Mouse (Mus musculus) stomach, embryonic 14.5 days (tissue): ENCODE data around the gene Mr1. TPM values are rescaled to one million over a fixed set of nuclear protein-coding genes. Genes with fewer than 3 reads are reported as not detected.

Source experiments
- ATAC-seq: fragments of 200-750 bp; cut with Nextera tagmentation; 2 replicates; pipeline ENCODE4 v1.8.0; 2017; ENCODE audit warnings: low read depth, moderate TSS enrichment; ENCODE audit not compliant: insufficient number of reproducible peaks, insufficient read depth, low FRiP score
- H3K27ac ChIP-seq: fragments of 300-500 bp; sonication (generic); 2 replicates; pipeline ENCODE4 v1.5.1; 2014; ENCODE audit warnings: mild to moderate bottlenecking, low read length, moderate library complexity, mixed read lengths
- H3K27me3 ChIP-seq: fragments of 300-500 bp; sonication (generic); 2 replicates; pipeline ENCODE4 v1.6.1; 2014; ENCODE audit warnings: low read length, control low read depth, mixed read lengths; ENCODE audit not compliant: control insufficient read depth, insufficient read depth
- H3K36me3 ChIP-seq: fragments of 300-500 bp; sonication (generic); 2 replicates; pipeline ENCODE4 v1.6.1; 2014; ENCODE audit warnings: mild to moderate bottlenecking, control low read depth, low read length, moderate library complexity, mixed read lengths; ENCODE audit not compliant: control insufficient read depth, insufficient read depth
- H3K4me1 ChIP-seq: fragments of 300-500 bp; sonication (generic); 2 replicates; pipeline ENCODE4 v1.6.1; 2014; ENCODE audit warnings: low read length, control low read depth, mixed read lengths; ENCODE audit not compliant: control insufficient read depth, insufficient read depth
- H3K4me2 ChIP-seq: fragments of 300-500 bp; sonication (generic); replicated peaks from 2 replicates; pipeline ENCODE4 v1.6.1; 2014; ENCODE audit warnings: low read depth, low read length, control low read depth
- H3K4me3 ChIP-seq: fragments of 300-500 bp; sonication (generic); 2 replicates; pipeline ENCODE4 v1.5.1; 2014; ENCODE audit warnings: low read depth, low read length, control low read depth
- H3K9ac ChIP-seq: fragments of 300-500 bp; sonication (generic); replicated peaks from 2 replicates; pipeline ENCODE4 v1.6.1; 2014; ENCODE audit warnings: low read depth, mild to moderate bottlenecking, control low read depth, low read length, moderate library complexity, mixed read lengths
- H3K9me3 ChIP-seq: fragments of 300-500 bp; sonication (generic); 2 replicates; pipeline ENCODE4 v1.6.1; 2016; ENCODE audit warnings: low read depth, low read length, control low read depth; ENCODE audit not compliant: control insufficient read depth
- WGBS: fragments of 180-500 bp; shearing (Covaris S2); extraction: QIAGEN DNeasy Blood & Tissue Kit; methylation state at CpG from one replicate; pipeline ENCODE4 v1.1.7; 2014; 5-methylcytosine and 5-hydroxymethylcytosine counted together
- polyA plus RNA-seq: library from polyadenylated mRNA; unstranded; fragments of >200 nt; fragmentation: Nextera tagmentation; extraction: Ambion mirVana; gene quantifications from 2 replicates; pipeline ENCODE4 v1.2.1, GENCODE M21; 2014

The Mr1 gene
- polyA plus RNA-seq, 1 experiment from 2014 or later = 11.0 TPM

DNA sequence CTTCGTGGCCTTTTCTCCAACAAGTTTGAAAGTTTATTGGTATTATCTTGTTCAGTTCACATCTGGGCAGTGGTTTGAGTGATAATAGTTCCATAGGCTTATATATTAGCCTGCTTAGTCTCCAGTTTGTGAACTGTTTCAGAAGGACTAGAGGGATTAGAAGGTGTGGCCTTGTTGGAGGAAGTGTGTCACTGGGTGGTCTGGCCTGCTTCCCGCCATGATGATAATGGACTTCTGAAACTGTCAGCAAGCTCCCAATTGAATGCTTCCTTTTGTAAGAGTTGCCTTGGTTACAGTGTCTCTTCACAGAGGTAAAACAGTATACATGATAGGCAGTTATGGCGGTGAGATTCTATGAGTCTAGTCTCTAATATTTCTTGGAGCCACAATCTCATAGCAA lies 2.8 kb upstream of the Mr1 start:
- WGBS = 88% methylated on average over 3 of the region's 3 CpGs
- Histone ChIP-seq H3K9ac (no peak overlapping the region), H3K4me1 (no peaks in the 10 kb centered on the region), H3K27me3 (no peaks in the 10 kb centered on the region), H3K36me3 (no peaks in the 10 kb centered on the region), H3K9me3 (no peaks in the 10 kb centered on the region), H3K4me3 (no peak overlapping the region), H3K27ac (no peak overlapping the region), H3K4me2 (no peak overlapping the region)
- no peak for ATAC-seq

DNA sequence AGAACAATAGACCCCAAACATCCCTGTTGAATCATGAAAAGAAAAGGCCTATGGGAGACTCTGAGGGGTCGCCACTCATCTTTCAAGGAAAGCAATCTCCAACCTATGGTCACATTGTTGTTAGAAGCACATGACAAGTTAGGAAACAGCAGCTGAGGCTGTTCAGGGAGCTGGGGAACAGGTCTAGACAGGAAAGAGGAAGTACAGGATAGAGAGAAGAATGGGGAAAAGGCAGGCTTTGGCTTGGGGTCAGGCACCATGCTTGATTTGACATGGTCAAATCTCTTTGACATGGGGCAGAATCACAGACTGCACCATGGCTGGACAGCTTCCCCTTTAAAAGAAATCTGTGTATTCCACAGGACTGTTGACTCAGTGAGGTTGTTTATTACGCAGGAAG lies 614 bp upstream of the Mr1 start:
- WGBS = 85% methylated on average over 2 of the region's 2 CpGs
- Histone ChIP-seq H3K4me3 (no peak overlapping the region), H3K4me2 (no peak overlapping the region), H3K9ac (no peak overlapping the region), H3K27me3 (no peaks in the 10 kb centered on the region), H3K36me3 (no peaks in the 10 kb centered on the region), H3K9me3 (no peaks in the 10 kb centered on the region), H3K27ac (no peak overlapping the region), H3K4me1 (no peaks in the 10 kb centered on the region)
- no peak for ATAC-seq

DNA sequence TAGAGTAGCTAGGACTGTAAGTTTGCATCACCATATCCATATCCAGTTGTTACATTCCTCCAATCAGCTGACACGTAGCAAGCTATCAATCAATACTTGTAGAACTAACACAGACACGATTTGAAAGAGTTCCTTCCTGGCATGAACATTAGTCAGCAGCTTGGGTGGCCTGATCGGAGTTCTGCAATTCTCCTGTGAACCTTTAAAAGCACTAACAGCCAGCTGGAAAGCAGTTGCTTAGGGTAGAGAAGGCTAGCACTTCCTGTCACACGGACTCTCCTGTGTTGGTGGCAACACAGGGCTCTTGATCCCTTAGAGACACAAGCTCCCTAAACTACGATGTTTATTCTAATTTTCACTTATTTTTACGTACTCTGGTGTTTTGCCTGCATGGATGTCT lies 994 bp downstream of the Mr1 start:
- Histone ChIP-seq H3K27ac (peak overlapping the region; percentile 0; the same call in 1 of the 2 replicates), H3K27me3 (no peaks in the 10 kb centered on the region), H3K36me3 (no peaks in the 10 kb centered on the region), H3K4me2 (peak overlapping the region; percentile 49), H3K9ac (no peak overlapping the region), H3K9me3 (no peaks in the 10 kb centered on the region), H3K4me1 (no peaks in the 10 kb centered on the region), H3K4me3 (peak overlapping the region; percentile 33; the same call in 1 of the 2 replicates)
- no peak for ATAC-seq
- WGBS = 22% methylated on average over 6 of the region's 6 CpGs

DNA sequence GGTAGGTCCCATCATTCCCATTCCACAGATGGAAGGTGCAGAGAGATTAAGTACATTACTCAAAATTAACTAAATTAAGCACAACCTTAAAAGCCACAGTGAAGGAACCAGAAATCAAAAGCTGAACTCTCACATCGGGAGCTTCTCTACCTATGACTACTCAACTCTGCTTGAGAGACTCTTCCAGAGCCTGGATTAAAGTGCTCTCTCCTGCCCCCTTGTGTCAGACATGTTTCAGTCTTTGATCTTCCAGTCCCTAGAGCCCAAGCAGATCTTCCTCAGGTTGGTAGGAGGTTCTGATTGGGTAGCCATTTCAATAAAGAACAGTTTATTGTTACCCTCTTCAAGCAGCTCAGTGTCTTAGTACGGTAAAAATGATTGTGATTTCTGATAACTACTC lies 6.5 kb downstream of the Mr1 start:
- no peaks in the 10 kb centered on the region for H3K36me3 ChIP-seq
- H3K9me3 ChIP-seq = no peaks in the 10 kb centered on the region
- no peaks in the 10 kb centered on the region for H3K27me3 ChIP-seq
- 70% methylated on average over 2 of the region's 2 CpGs for WGBS
- ATAC-seq = no peak
- no peaks in the 10 kb centered on the region for H3K4me1 ChIP-seq
- H3K4me3 ChIP-seq = no peak overlapping the region
- no peak overlapping the region for H3K27ac ChIP-seq
- no peak overlapping the region for H3K4me2 ChIP-seq
- no peak overlapping the region for H3K9ac ChIP-seq

DNA sequence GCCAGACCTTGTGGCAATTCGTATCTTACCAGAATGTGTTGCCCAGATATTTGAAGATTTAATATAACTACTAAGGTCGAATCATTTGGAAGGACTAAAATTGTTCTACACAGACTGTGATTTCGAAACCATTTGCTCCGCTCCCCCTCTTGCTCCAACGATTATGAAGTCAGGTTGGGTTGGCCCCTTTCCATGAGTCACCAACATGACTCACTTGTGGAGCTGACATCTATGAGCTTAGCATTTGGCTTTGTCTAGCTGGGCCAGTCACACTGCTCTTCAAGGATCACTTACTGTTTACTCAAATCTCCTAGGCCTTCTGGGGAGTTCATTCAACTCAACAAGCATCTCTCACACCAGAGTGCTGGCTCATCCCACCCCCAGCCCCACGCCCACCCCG lies 7.8 kb downstream of the Mr1 start:
- Histone ChIP-seq H3K27me3 (no peaks in the 10 kb centered on the region), H3K27ac (no peak overlapping the region), H3K4me3 (no peak overlapping the region), H3K36me3 (no peaks in the 10 kb centered on the region), H3K9ac (no peak overlapping the region), H3K9me3 (no peaks in the 10 kb centered on the region), H3K4me1 (no peaks in the 10 kb centered on the region), H3K4me2 (no peak overlapping the region)
- peak; percentile 23; the same call in 1 of the 2 replicates for ATAC-seq
- WGBS = 79% methylated on average over 7 of the region's 7 CpGs

DNA sequence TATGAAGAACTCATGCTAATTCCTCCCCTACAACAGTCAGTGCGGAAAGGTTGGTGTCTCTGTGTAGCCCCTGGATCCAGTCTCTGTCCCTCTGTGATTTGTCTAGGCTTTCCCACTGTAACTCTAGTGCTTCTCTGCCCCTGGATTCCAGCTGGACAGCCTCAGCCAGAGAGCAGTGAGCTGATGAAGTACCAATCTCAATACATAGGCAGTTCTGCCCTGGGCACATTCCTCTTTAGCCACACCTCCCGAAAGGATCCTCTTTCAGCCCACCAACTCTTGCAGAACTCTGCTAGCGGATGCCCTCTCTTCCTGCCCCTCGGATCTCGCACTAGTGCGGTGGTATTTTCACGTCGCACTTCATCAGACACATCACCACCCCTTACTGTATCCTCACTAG lies 11.7 kb downstream of the Mr1 start:
- Histone ChIP-seq H3K9me3 (no peaks in the 10 kb centered on the region), H3K4me3 (no peak overlapping the region), H3K4me2 (no peak overlapping the region), H3K27ac (no peak overlapping the region), H3K27me3 (no peaks in the 10 kb centered on the region), H3K4me1 (no peaks in the 10 kb centered on the region), H3K36me3 (no peaks in the 10 kb centered on the region), H3K9ac (no peak overlapping the region)
- 39% methylated on average over 8 of the region's 8 CpGs for WGBS
- 0 out of 2 replicates have a peak, but pooled peaks have one; percentile 18 for ATAC-seq

DNA sequence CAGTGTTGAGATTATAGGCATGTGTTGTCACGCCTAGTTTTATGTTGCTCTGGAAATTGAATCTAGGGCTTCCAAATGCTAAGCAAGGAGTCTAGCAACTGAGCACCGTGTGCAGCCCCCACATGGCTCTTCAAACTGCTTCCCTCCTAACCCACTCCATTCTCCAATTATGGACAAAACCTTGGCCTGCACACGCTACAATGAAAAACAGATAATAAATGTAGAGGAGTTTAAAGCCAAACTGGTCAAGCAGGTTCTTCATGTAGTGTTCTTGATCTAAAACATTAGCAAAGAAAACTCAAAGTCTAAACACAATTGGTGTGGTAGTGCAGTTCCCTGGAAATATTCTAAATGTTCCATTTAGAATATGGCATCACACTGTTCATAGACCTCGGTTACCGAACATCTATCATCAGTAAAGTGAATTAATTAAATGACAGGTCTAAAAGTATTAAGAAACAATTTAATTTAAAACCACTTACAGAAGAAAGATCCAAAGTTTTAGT lies 19.1 kb downstream of the Mr1 start:
- H3K9me3 ChIP-seq = no peaks in the 10 kb centered on the region
- no peaks in the 10 kb centered on the region for H3K4me1 ChIP-seq
- no peak overlapping the region for H3K9ac ChIP-seq
- no peaks in the 10 kb centered on the region for H3K27me3 ChIP-seq
- no peak overlapping the region for H3K4me3 ChIP-seq
- 76% methylated on average over 5 of the region's 5 CpGs for WGBS
- no peaks in the 10 kb centered on the region for H3K36me3 ChIP-seq
- H3K27ac ChIP-seq = no peak overlapping the region
- no peak for ATAC-seq
- no peak overlapping the region for H3K4me2 ChIP-seq

DNA sequence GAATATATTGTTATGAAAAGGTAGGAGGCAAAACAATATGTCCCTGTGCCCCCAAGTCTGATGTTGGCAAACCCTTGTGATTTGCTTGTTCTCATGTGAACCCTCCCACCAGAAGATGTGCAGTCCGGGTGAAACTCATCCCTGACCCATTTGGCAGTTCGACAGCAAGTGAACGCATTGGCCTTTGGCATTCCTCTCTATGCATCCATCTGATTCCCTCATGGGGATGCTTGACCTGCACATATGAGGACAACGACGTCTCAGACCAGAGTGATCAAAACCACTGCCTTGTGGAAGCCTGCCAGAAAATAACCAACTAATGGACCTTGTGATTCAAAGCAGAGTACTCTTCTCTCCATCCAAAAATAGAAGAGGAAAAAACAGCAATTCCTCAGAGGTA lies 19.9 kb downstream of the Mr1 start:
- Histone ChIP-seq H3K4me1 (no peaks in the 10 kb centered on the region), H3K27me3 (no peaks in the 10 kb centered on the region), H3K36me3 (no peaks in the 10 kb centered on the region), H3K4me2 (no peak overlapping the region), H3K9ac (no peak overlapping the region), H3K27ac (no peak overlapping the region), H3K4me3 (no peak overlapping the region), H3K9me3 (no peaks in the 10 kb centered on the region)
- no peak for ATAC-seq
- WGBS = 76% methylated on average over 5 of the region's 5 CpGs

DNA sequence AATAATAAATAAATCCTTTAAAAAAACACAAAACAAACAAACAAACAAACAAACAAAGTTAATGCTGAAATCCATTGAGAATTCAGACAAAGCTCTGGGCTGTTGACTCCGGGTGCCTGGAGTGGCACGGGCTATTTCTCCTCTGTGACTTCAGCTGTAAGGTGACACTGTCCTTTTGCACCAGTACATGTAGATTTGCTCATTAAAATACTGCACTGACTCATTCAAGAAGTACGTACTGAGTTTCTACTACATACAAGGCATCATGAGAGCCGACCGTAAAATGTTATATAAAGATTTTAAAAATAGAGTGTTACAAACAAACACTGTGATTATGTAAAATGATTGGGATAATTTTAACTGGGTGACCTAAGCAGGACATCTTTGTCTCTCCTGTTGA lies 22.2 kb downstream of the Mr1 start:
- no peak overlapping the region for H3K4me3 ChIP-seq
- WGBS = 92% methylated on average over 5 of the region's 5 CpGs
- no peak overlapping the region for H3K27ac ChIP-seq
- no peaks in the 10 kb centered on the region for H3K36me3 ChIP-seq
- no peaks in the 10 kb centered on the region for H3K27me3 ChIP-seq
- ATAC-seq = no peak
- no peak overlapping the region for H3K9ac ChIP-seq
- H3K4me1 ChIP-seq = no peaks in the 10 kb centered on the region
- H3K4me2 ChIP-seq = no peak overlapping the region
- no peaks in the 10 kb centered on the region for H3K9me3 ChIP-seq
